Mouse (Mus musculus) stomach, embryonic 14.5 days (tissue): ENCODE measurements around the gene Creb3l1. TPM values are rescaled to one million over a fixed set of nuclear protein-coding genes. Genes with fewer than 3 reads are reported as not detected.

Experiments
- ATAC-seq: fragments of 200-750 bp; cut with Nextera tagmentation; 2 replicates; pipeline ENCODE4 v1.8.0; 2017; ENCODE audit warnings: low read depth, moderate TSS enrichment; ENCODE audit not compliant: insufficient number of reproducible peaks, insufficient read depth, low FRiP score
- H3K27ac ChIP-seq: fragments of 300-500 bp; sonication (generic); 2 replicates; pipeline ENCODE4 v1.5.1; 2014; ENCODE audit warnings: mild to moderate bottlenecking, low read length, moderate library complexity, mixed read lengths
- H3K27me3 ChIP-seq: fragments of 300-500 bp; sonication (generic); 2 replicates; pipeline ENCODE4 v1.6.1; 2014; ENCODE audit warnings: low read length, control low read depth, mixed read lengths; ENCODE audit not compliant: control insufficient read depth, insufficient read depth
- H3K36me3 ChIP-seq: fragments of 300-500 bp; sonication (generic); 2 replicates; pipeline ENCODE4 v1.6.1; 2014; ENCODE audit warnings: mild to moderate bottlenecking, control low read depth, low read length, moderate library complexity, mixed read lengths; ENCODE audit not compliant: control insufficient read depth, insufficient read depth
- H3K4me1 ChIP-seq: fragments of 300-500 bp; sonication (generic); 2 replicates; pipeline ENCODE4 v1.6.1; 2014; ENCODE audit warnings: low read length, control low read depth, mixed read lengths; ENCODE audit not compliant: control insufficient read depth, insufficient read depth
- H3K4me2 ChIP-seq: fragments of 300-500 bp; sonication (generic); replicated peaks from 2 replicates; pipeline ENCODE4 v1.6.1; 2014; ENCODE audit warnings: low read depth, low read length, control low read depth
- H3K4me3 ChIP-seq: fragments of 300-500 bp; sonication (generic); 2 replicates; pipeline ENCODE4 v1.5.1; 2014; ENCODE audit warnings: low read depth, low read length, control low read depth
- H3K9ac ChIP-seq: fragments of 300-500 bp; sonication (generic); replicated peaks from 2 replicates; pipeline ENCODE4 v1.6.1; 2014; ENCODE audit warnings: low read depth, mild to moderate bottlenecking, control low read depth, low read length, moderate library complexity, mixed read lengths
- H3K9me3 ChIP-seq: fragments of 300-500 bp; sonication (generic); 2 replicates; pipeline ENCODE4 v1.6.1; 2016; ENCODE audit warnings: low read depth, low read length, control low read depth; ENCODE audit not compliant: control insufficient read depth
- WGBS: fragments of 180-500 bp; shearing (Covaris S2); extraction: QIAGEN DNeasy Blood & Tissue Kit; methylation state at CpG from one replicate; pipeline ENCODE4 v1.1.7; 2014; 5-methylcytosine and 5-hydroxymethylcytosine counted together
- polyA plus RNA-seq: library from polyadenylated mRNA; unstranded; fragments of >200 nt; fragmentation: Nextera tagmentation; extraction: Ambion mirVana; gene quantifications from 2 replicates; pipeline ENCODE4 v1.2.1, GENCODE M21; 2014

Gene Creb3l1
- polyA plus RNA-seq, 1 experiment from 2014 or later: 35.2 TPM

GRCm38 (mm10) chr2:91953825-91954224 is 70.5 kb downstream of the Creb3l1 start:
- 9% methylated on average over 5 of the region's 5 CpGs for WGBS
- peak; percentile 51 for ATAC-seq

GRCm38 (mm10) chr2:91950275-91951085 is 73.8 kb downstream of the Creb3l1 start:
- Histone ChIP-seq H3K27me3 (no peaks in the 10 kb centered on the region), H3K27ac (peak overlapping the region; percentile 80; the same call in 1 of the 2 replicates), H3K4me2 (peak overlapping the region; percentile 32), H3K9me3 (no peaks in the 10 kb centered on the region), H3K4me3 (no peak overlapping the region), H3K9ac (no peak overlapping the region), H3K36me3 (no peaks in the 10 kb centered on the region), H3K4me1 (peaks cover 50% of the 10 kb centered on the region)
- ATAC-seq: peak; percentile 56; the same call in 1 of the 2 replicates
- WGBS: 14% methylated on average over 15 of the region's 15 CpGs

More at GRCm38 (mm10) chr2:91953825-91954224, 70.5 kb downstream of the Creb3l1 start:
- peaks cover 49% of the 10 kb centered on the region for H3K4me1 ChIP-seq
- H3K27ac ChIP-seq: peak overlapping the region; percentile 55; the same call in 1 of the 2 replicates
- H3K36me3 ChIP-seq: no peaks in the 10 kb centered on the region
- no peak overlapping the region for H3K4me2 ChIP-seq
- no peak overlapping the region for H3K4me3 ChIP-seq
- no peaks in the 10 kb centered on the region for H3K9me3 ChIP-seq
- no peak overlapping the region for H3K9ac ChIP-seq
- H3K27me3 ChIP-seq: no peaks in the 10 kb centered on the region

- 52% methylated on average over 17 of the region's 17 CpGs for WGBS
- peak; percentile 43 for ATAC-seq
- Histone ChIP-seq H3K27ac (peak overlapping the region; percentile 80), H3K27me3 (no peaks in the 10 kb centered on the region), H3K4me2 (peak overlapping the region; percentile 32), H3K9me3 (no peaks in the 10 kb centered on the region), H3K4me3 (no peak overlapping the region), H3K4me1 (peaks cover 47% of the 10 kb centered on the region), H3K9ac (peak overlapping the region; percentile 30), H3K36me3 (no peaks in the 10 kb centered on the region)
Observed at GRCm38 (mm10) chr2:91949411-91950274, 74.7 kb downstream of the Creb3l1 start.

GRCm38 (mm10) chr2:91948792-91949241 is 75.5 kb downstream of the Creb3l1 start:
- no peak overlapping the region for H3K27ac ChIP-seq

GRCm38 (mm10) chr2:91948151-91948509 is 76.2 kb downstream of the Creb3l1 start:
- ATAC-seq: no peak
- H3K27ac ChIP-seq: no peak overlapping the region
- no peaks in the 10 kb centered on the region for H3K9me3 ChIP-seq
- peaks cover 41% of the 10 kb centered on the region for H3K4me1 ChIP-seq
- peaks cover 8% of the 10 kb centered on the region; the same call in 1 of the 2 replicates for H3K36me3 ChIP-seq
- H3K27me3 ChIP-seq: no peaks in the 10 kb centered on the region
- no peak overlapping the region for H3K4me3 ChIP-seq
- H3K4me2 ChIP-seq: no peak overlapping the region
- 75% methylated on average over 6 of the region's 6 CpGs for WGBS
- no peak overlapping the region for H3K9ac ChIP-seq

More at GRCm38 (mm10) chr2:91948792-91949241, 75.5 kb downstream of the Creb3l1 start:
- Histone ChIP-seq H3K9ac (no peak overlapping the region), H3K4me1 (peaks cover 47% of the 10 kb centered on the region), H3K27me3 (no peaks in the 10 kb centered on the region), H3K36me3 (peaks cover 2% of the 10 kb centered on the region; the same call in 1 of the 2 replicates), H3K4me3 (no peak overlapping the region), H3K4me2 (no peak overlapping the region), H3K9me3 (no peaks in the 10 kb centered on the region)
- no peak for ATAC-seq
- 82% methylated on average over 3 of the region's 3 CpGs for WGBS

- WGBS: 67% methylated on average over 11 of the region's 11 CpGs
Observed at GRCm38 (mm10) chr2:91947397-91948150, 76.7 kb downstream of the Creb3l1 start.

GRCm38 (mm10) chr2:91946836-91947235 is 77.5 kb downstream of the Creb3l1 start:
- ATAC-seq: 0 out of 2 replicates have a peak, but pooled peaks have one; percentile 15
- H3K27me3 ChIP-seq: no peaks in the 10 kb centered on the region
- H3K27ac ChIP-seq: no peak overlapping the region
- no peaks in the 10 kb centered on the region for H3K9me3 ChIP-seq
- no peak overlapping the region for H3K4me3 ChIP-seq
- peaks cover 11% of the 10 kb centered on the region; the same call in 1 of the 2 replicates for H3K36me3 ChIP-seq
- H3K4me2 ChIP-seq: no peak overlapping the region
- peaks cover 41% of the 10 kb centered on the region for H3K4me1 ChIP-seq
- no peak overlapping the region for H3K9ac ChIP-seq
- WGBS: 48% methylated on average over 6 of the region's 6 CpGs

More at GRCm38 (mm10) chr2:91947397-91948150, 76.7 kb downstream of the Creb3l1 start:
- H3K4me1 ChIP-seq: peaks cover 41% of the 10 kb centered on the region
- H3K36me3 ChIP-seq: peaks cover 8% of the 10 kb centered on the region; the same call in 1 of the 2 replicates
- H3K27ac ChIP-seq: no peak overlapping the region
- H3K27me3 ChIP-seq: no peaks in the 10 kb centered on the region
- no peak for ATAC-seq
- H3K9ac ChIP-seq: no peak overlapping the region
- H3K4me2 ChIP-seq: no peak overlapping the region
- no peak overlapping the region for H3K4me3 ChIP-seq
- no peaks in the 10 kb centered on the region for H3K9me3 ChIP-seq
